Mouse (Mus musculus) C2C12 (cell line): ENCODE measurements around the gene Nup107. TPM values are rescaled to one million over a fixed set of nuclear protein-coding genes. Genes with fewer than 3 reads are reported as not detected.

Experiments
- H3K27me3 ChIP-seq: one replicate; pipeline ENCODE4 v1.6.1; 2011; ENCODE audit not compliant: control insufficient read depth, insufficient read depth, insufficient read length
- H3K36me3 ChIP-seq: one replicate; pipeline ENCODE4 v1.6.1; 2011; ENCODE audit not compliant: control insufficient read depth, insufficient read depth
- H3K4me3 ChIP-seq: one replicate; pipeline ENCODE4 v1.5.1; 2011; ENCODE audit warnings: mild to moderate bottlenecking, control low read depth; ENCODE audit not compliant: poor library complexity, insufficient read depth, severe bottlenecking
- H3K79me2 ChIP-seq: one replicate; pipeline ENCODE4 v1.6.1; 2011; ENCODE audit not compliant: control insufficient read depth, insufficient read depth
- H3K79me3 ChIP-seq: one replicate; pipeline ENCODE4 v1.6.1; 2011; ENCODE audit warnings: low read depth, control low read depth
- H3ac ChIP-seq: one replicate; pipeline ENCODE3; 2011; ENCODE audit warnings: low read depth; ENCODE audit not compliant: control insufficient read depth, insufficient read length
- CEBPB ChIP-seq: IDR thresholded peaks from one replicate; pipeline ENCODE4 v1.6.1; 2011; ENCODE audit warnings: low read depth, mild to moderate bottlenecking, control low read depth, moderate library complexity
- CTCF ChIP-seq: IDR thresholded peaks from one replicate; pipeline ENCODE4 v1.5.1; 2011; ENCODE audit not compliant: control insufficient read depth, insufficient read depth, insufficient read length
- FOSL1 ChIP-seq: IDR thresholded peaks from one replicate; pipeline ENCODE4 v1.8.0; 2011; ENCODE audit warnings: mild to moderate bottlenecking, low read length; ENCODE audit not compliant: poor library complexity, insufficient read depth, severe bottlenecking
- MAX ChIP-seq: IDR thresholded peaks from one replicate; pipeline ENCODE4 v1.6.1; 2011; ENCODE audit warnings: mild to moderate bottlenecking, control low read depth
- MYOD1 ChIP-seq: IDR thresholded peaks from one replicate; pipeline ENCODE4 v1.6.1; 2011; ENCODE audit warnings: low read depth; ENCODE audit not compliant: control insufficient read depth, insufficient read length
- MYOG ChIP-seq: IDR thresholded peaks from one replicate; pipeline ENCODE4 v1.6.1; 2011; ENCODE audit not compliant: control insufficient read depth, insufficient read length; ENCODE audit errors: extremely low read depth
- USF1 ChIP-seq: IDR thresholded peaks from one replicate; pipeline ENCODE4 v1.6.1; 2011; ENCODE audit warnings: low read depth, mild to moderate bottlenecking, control low read depth, moderate library complexity
- long read RNA-seq, 2 experiments: library from polyadenylated mRNA; unstranded; transcript quantifications; one replicate each; pipeline ENCODE4 v2.0.0; 2019 to 2020
- polyA plus RNA-seq: library from polyadenylated mRNA; unstranded; fragments of >200 nt; fragmentation: generic; extraction: Trizol; gene quantifications from one replicate; pipeline ENCODE4 v1.2.1, GENCODE M21; 2012; ENCODE audit warnings: missing spikeins

Nup107 gene
- 41.2 TPM for polyA plus RNA-seq
- long read RNA-seq, experiment 1, transcript Nup107-201 (28 exons, 3,114 nt): major isoform, 30 of 41 reads
- long read RNA-seq, experiment 1, partial matches to known transcripts: 3 of 41 reads
- long read RNA-seq, experiment 1, other reads (novel, unspliced or antisense): 7 of 41 reads
- long read RNA-seq, experiment 2, transcript Nup107-201 (28 exons, 3,114 nt): major isoform, 643 of 760 reads
- long read RNA-seq, experiment 2, partial matches to known transcripts: 23 of 760 reads
- long read RNA-seq, experiment 2, other reads (novel, unspliced or antisense): 94 of 760 reads

DNA sequence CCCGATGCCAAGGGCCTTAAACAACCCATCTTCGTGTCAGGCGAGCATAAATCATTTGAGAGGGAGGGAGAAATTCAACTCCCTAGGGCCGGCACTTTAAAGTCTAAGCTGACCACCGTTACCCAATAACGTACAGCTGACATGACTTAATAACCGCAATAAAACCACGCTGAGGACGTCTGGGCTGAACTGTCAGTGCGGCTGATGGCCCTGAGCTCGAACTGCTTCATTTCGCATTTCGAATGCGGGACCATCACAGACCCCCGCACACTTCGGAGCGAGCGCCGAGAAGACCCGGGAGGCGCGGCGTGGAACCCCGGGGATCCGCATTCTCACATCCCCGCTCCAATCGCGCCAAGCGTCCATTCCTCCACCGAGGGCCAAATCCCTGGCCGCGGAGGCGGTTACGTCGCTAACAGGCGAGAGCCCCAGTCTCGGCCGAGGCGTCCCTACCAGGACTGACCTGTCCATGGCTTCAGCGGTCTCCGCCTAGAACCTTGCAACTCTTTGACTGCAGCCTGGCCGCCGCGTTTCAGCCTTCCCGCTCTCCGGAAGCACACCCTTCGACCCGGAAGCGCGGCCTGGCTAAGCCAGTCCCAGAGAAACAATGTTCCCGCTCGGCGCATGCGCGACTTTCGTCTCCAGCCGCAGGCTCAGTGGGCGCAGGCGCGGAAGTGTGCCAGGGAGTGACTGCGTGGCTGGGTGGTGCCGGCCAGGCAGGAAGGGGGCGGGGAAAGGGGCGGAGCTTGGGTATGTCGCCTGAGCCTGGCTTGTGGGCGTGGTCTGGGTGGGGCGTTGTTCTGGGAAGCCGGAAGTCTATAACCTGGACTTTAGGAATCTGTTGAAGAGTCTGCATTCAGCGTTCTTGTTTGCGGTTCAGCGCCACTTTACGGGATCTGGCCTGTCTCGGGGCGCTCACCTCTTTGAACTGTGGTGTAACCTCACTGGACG is at the start of gene Nup107:
Gene Nup107, minus strand, starts transcription at position 565 of the 951 bp plus-strand sequence.
- TF ChIP-seq MYOD1 (peak; percentile 59), USF1 (no peak), FOSL1 (no peak), CTCF (no peak), MYOG (no peak), MAX (peak; percentile 89), CEBPB (peak; percentile 71)
- H3K79me2 ChIP-seq: peaks cover 43% of the 10 kb centered on the region
- no peaks in the 10 kb centered on the region for H3K27me3 ChIP-seq
- peaks cover 23% of the 10 kb centered on the region for H3K36me3 ChIP-seq
- H3ac ChIP-seq: peak within 1 kb of the TSS; percentile 87
- peaks cover 29% of the 10 kb centered on the region for H3K79me3 ChIP-seq
- peak within 1 kb of the TSS; percentile 89 for H3K4me3 ChIP-seq

DNA sequence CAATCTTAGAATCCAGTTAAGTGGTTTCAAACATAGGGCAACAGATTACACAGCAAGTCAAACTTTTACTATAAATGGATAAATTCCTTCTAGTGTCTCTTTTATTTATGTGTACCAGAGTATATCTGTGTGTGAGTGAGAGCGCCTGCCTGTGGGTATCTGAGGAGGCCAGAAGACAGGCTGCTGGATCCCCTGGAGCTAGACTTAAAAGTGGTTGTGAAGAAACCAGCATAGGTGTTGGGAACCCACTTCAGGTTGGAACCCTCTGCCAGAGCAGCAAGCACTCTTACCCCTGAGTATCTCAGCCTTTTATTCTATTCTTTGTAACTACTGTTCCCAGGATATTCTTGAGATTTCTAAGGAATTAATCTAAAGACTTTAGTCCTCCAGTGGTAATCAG is 49.3 kb upstream of the Nup107 start:
- H3K79me2 ChIP-seq: peaks cover 88% of the 10 kb centered on the region

DNA sequence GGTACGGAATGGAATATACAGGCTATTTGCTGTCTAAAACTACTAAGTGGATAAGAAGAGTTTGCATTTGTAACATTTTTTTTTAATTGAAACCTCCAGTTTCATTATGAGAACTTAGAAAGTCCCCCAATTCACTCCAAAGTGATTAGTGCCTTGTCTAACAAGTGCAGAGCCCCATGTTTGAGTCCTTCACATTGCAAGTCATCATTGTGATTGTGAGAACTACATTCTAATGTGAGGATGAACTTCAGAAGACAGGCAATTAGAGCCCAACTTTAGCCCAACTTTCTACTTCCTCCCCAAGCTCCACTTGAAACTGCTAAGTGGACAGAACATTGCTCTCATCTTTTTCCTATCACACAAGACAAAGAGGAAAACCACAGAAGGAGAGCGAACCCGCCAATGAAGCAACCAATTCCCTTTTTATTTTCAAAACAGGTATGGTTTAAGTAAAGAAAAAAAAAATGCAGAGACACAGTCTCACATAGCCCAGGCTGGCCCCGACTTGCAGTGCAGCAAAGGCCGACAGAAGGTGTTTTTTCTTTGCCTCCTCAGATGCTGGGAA is 48.0 kb upstream of the Nup107 start:
- H3K79me2 ChIP-seq: peaks cover 100% of the 10 kb centered on the region
- H3K36me3 ChIP-seq: peaks cover 7% of the 10 kb centered on the region
- H3K27me3 ChIP-seq: no peaks in the 10 kb centered on the region
- H3ac ChIP-seq: no peak overlapping the region
- peaks cover 97% of the 10 kb centered on the region for H3K79me3 ChIP-seq
- TF ChIP-seq MYOG (no peak), MYOD1 (no peak), MAX (no peak), CEBPB (no peak), FOSL1 (no peak), USF1 (no peak), CTCF (no peak)
- no peak overlapping the region for H3K4me3 ChIP-seq

More for the DNA sequence above, 49.3 kb upstream of the Nup107 start:
- peaks cover 85% of the 10 kb centered on the region for H3K79me3 ChIP-seq
- H3K36me3 ChIP-seq: peaks cover 4% of the 10 kb centered on the region
- no peaks in the 10 kb centered on the region for H3K27me3 ChIP-seq
- no peak for TF ChIP-seq MAX
- TF ChIP-seq MYOG: no peak
- TF ChIP-seq USF1: no peak
- TF ChIP-seq CTCF: no peak
- no peak for TF ChIP-seq FOSL1
- TF ChIP-seq CEBPB: no peak
- no peak for TF ChIP-seq MYOD1
- no peak overlapping the region for H3ac ChIP-seq
- H3K4me3 ChIP-seq: no peak overlapping the region

DNA sequence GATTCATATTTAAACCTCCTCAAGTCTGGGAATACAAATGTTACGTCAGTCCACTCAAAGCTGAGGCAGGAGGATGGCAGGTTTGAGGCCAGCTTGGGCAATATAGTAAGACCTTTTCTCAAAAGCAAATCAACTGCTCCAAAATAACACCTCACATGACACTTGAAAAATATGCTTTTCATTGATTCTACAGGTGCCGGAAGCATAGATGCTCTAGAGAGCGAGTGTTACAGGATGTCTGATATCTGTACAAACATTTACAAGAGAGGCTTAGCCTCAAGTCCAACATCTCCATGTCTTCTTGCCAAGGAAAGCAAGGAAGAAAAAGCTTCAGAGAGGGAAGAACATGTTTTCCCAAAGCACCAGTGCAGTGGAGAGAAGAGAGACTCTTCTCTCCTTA is 47.2 kb upstream of the Nup107 start:
- Histone ChIP-seq H3K27me3 (no peaks in the 10 kb centered on the region), H3K36me3 (peaks cover 12% of the 10 kb centered on the region), H3K79me2 (peaks cover 100% of the 10 kb centered on the region), H3K4me3 (no peak overlapping the region), H3K79me3 (peaks cover 100% of the 10 kb centered on the region), H3ac (no peak overlapping the region)
- TF ChIP-seq MYOD1 (no peak), CEBPB (no peak), CTCF (no peak), USF1 (no peak), MYOG (no peak), FOSL1 (no peak), MAX (no peak)

DNA sequence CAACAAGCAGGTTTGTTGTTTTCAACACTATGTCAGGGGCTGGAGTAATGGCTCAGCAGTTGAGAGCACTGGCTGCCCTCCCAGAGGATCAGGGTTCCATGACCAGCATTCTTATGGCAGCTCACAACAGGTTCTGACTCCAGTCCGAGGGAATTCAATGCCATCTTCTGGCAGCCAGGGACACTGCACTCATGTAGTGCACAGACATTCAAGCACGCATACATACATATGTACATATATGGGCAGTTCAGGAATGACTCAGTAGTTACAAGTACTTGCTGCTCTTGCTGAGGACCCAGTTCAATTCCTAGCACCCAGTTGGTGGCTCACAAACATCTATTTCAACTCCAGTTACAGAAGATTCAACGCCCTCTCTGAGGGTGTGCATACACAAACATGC is 46.4 kb upstream of the Nup107 start:
- TF ChIP-seq FOSL1 (no peak), USF1 (no peak), MYOD1 (no peak), MAX (no peak), MYOG (no peak), CTCF (no peak), CEBPB (no peak)
- H3K79me3 ChIP-seq: peaks cover 100% of the 10 kb centered on the region

More for the DNA sequence above, 46.4 kb upstream of the Nup107 start:
- Histone ChIP-seq H3K36me3 (peaks cover 12% of the 10 kb centered on the region), H3K4me3 (no peak overlapping the region), H3K27me3 (no peaks in the 10 kb centered on the region), H3K79me2 (peaks cover 100% of the 10 kb centered on the region), H3ac (no peak overlapping the region)
